In the genomic region with DNA sequence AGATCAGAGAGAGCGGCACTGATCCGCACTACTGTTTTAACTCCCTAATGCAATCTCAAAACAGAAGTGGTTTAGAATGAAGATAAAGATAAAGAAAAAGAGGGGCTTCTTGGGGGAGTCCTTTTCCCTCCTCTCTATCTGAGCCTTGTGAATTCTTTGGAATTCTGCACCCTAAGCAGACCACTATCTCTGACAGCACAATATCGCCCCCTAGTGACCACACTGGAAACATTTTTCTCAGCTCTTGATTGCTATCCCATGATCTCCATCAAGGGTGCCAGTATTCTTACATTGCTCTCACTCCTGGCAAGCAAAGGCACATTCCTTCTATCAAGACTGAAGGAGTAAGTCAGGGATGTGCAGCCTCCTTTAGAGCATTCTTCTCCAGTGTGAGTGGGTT, we compare ENCODE assay signal across 9 mouse cellular contexts.
DNase-seq lines count a peak whose midpoint lies in the region; ATAC-seq and TF ChIP-seq lines count a peak whose summit lies in the region.
"Had no signal": no experiment of that assay in that cellular context is flagged by ENCODE, and none has a peak within 500 bp of the region (broad histone marks: within the 10 kb centered on the region; RNA-seq: fewer than 3 reads in every experiment).

No protein-coding gene starts in this region.

- H3K9ac ChIP-seq in lung, embryonic 14.5 days = no peak overlapping the region
- H3K9ac ChIP-seq in embryonic facial prominence, embryonic 11.5 days (replicated peaks; ENCODE audit: low read length) = no peak overlapping the region
- H3K9ac ChIP-seq in stomach, postnatal 0 days (ENCODE audit: low read length) = no peak overlapping the region
- H3K9ac ChIP-seq: limb, embryonic 13.5 days had no signal

- no peaks in the 10 kb centered on the region for H3K36me3 ChIP-seq in lung, embryonic 14.5 days (ENCODE audit: insufficient read depth)
- no peaks in the 10 kb centered on the region for H3K36me3 ChIP-seq in embryonic facial prominence, embryonic 11.5 days (replicated peaks; ENCODE audit: control insufficient read depth, insufficient read depth, low read depth, low read length)
- no peaks in the 10 kb centered on the region for H3K36me3 ChIP-seq in stomach, postnatal 0 days (ENCODE audit: control insufficient read depth, insufficient read depth, low read length)
- H3K36me3 ChIP-seq: limb, embryonic 13.5 days had no signal

- peak; percentile 76 for TF ChIP-seq CTCF in lung, embryonic 14.5 days (IDR thresholded peaks at IDR 0.05; ENCODE audit: low read depth)
- TF ChIP-seq CTCF in lung, adult 2 months (IDR thresholded peaks at IDR 0.05; ENCODE audit: insufficient read depth, low read length) = no peak
- peak; percentile 80 for TF ChIP-seq CTCF in stomach, postnatal 0 days (IDR thresholded peaks at IDR 0.05; ENCODE audit: low read depth)

- TF ChIP-seq EP300 in stomach, postnatal 0 days (optimal IDR thresholded peaks at IDR 0.05) = no peak

- H3K9me3 ChIP-seq in lung, embryonic 14.5 days (ENCODE audit: low read depth, low read length) = no peaks in the 10 kb centered on the region
- no peaks in the 10 kb centered on the region for H3K9me3 ChIP-seq in embryonic facial prominence, embryonic 11.5 days (replicated peaks; ENCODE audit: control insufficient read depth, low read length)
- H3K9me3 ChIP-seq in stomach, postnatal 0 days (ENCODE audit: control insufficient read depth, low read length) = no peaks in the 10 kb centered on the region
- H3K9me3 ChIP-seq: limb, embryonic 13.5 days had no signal

- no peak for TF ChIP-seq POLR2A in lung, adult 2 months (IDR thresholded peaks at IDR 0.05; ENCODE audit: borderline replicate concordance, extremely low read depth, low read depth, low read length)

- peak; percentile 79 for DNase-seq in lung, embryonic 14.5 days
- DNase-seq in lung, adult 2 months = no peak
- DNase-seq in adrenal gland, postnatal 36 days = peak; percentile 43 to 51
- DNase-seq in embryonic facial prominence, embryonic 11.5 days (ENCODE audit: low spot score) = peak; percentile 78
- peak; percentile 8 to 51 for DNase-seq in kidney, postnatal 36 days
- DNase-seq in lung, postnatal 25 days (ENCODE audit: low spot score) = peak; percentile 22
- peak; percentile 25 for DNase-seq in stomach, postnatal 0 days (ENCODE audit: low spot score)
- no peak for DNase-seq in spleen, adult 18-20 months

- H3K4me2 ChIP-seq in lung, embryonic 14.5 days = no peak overlapping the region
- H3K4me2 ChIP-seq in embryonic facial prominence, embryonic 11.5 days (ENCODE audit: low read depth, low read length) = no peak overlapping the region
- no peak overlapping the region for H3K4me2 ChIP-seq in stomach, postnatal 0 days (replicated peaks; ENCODE audit: low read depth)
- H3K4me2 ChIP-seq: limb, embryonic 13.5 days had no signal

- no peak overlapping the region for H3K4me3 ChIP-seq in lung, embryonic 14.5 days (ENCODE audit: low read depth, low read length)
- no peak overlapping the region for H3K4me3 ChIP-seq in lung, adult 2 months (replicated peaks; ENCODE audit: extremely low read depth, low read depth, low read length)
- no peak overlapping the region for H3K4me3 ChIP-seq in embryonic facial prominence, embryonic 11.5 days (ENCODE audit: low read depth, low read length)
- no peak overlapping the region for H3K4me3 ChIP-seq in stomach, postnatal 0 days (ENCODE audit: low read depth, low read length)
- H3K4me3 ChIP-seq: limb, embryonic 13.5 days had no signal

- no peak for ATAC-seq in lung, embryonic 14.5 days (ENCODE audit: insufficient read depth)
- ATAC-seq in embryonic facial prominence, embryonic 11.5 days (replicated peaks; ENCODE audit: insufficient number of reproducible peaks, low FRiP score, low TSS enrichment, low read depth) = no peak
- no peak for ATAC-seq in stomach, postnatal 0 days (ENCODE audit: low FRiP score, low TSS enrichment)

- no peaks in the 10 kb centered on the region for H3K27me3 ChIP-seq in lung, embryonic 14.5 days (ENCODE audit: insufficient read depth, low read length)
- H3K27me3 ChIP-seq in embryonic facial prominence, embryonic 11.5 days (ENCODE audit: control insufficient read depth, insufficient read depth, low read length) = no peaks in the 10 kb centered on the region; the same call in 1 of the 2 replicates
- no peaks in the 10 kb centered on the region for H3K27me3 ChIP-seq in stomach, postnatal 0 days (ENCODE audit: control insufficient read depth, insufficient read depth, low read length)

- H3K4me1 ChIP-seq in lung, embryonic 14.5 days (ENCODE audit: insufficient read depth) = no peaks in the 10 kb centered on the region
- H3K4me1 ChIP-seq in lung, adult 2 months (ENCODE audit: control insufficient read depth, insufficient read depth, low read length) = no peaks in the 10 kb centered on the region
- no peaks in the 10 kb centered on the region for H3K4me1 ChIP-seq in embryonic facial prominence, embryonic 11.5 days (ENCODE audit: control insufficient read depth, insufficient read depth, low read length)
- no peaks in the 10 kb centered on the region for H3K4me1 ChIP-seq in stomach, postnatal 0 days (replicated peaks; ENCODE audit: control insufficient read depth, insufficient read depth)
- H3K4me1 ChIP-seq: limb, embryonic 13.5 days had no signal

- WGBS in lung, embryonic 14.5 days = 44% methylated on average over 3 of the region's 3 CpGs
- 45% methylated on average over 3 of the region's 3 CpGs for WGBS in lung, adult 2 months
- WGBS in embryonic facial prominence, embryonic 11.5 days = 49% methylated on average over 3 of the region's 3 CpGs
- WGBS in stomach, postnatal 0 days = 43% methylated on average over 3 of the region's 3 CpGs

- no peak overlapping the region for H3K27ac ChIP-seq in lung, embryonic 14.5 days (ENCODE audit: low read depth)
- H3K27ac ChIP-seq in embryonic facial prominence, embryonic 11.5 days (replicated peaks; ENCODE audit: low read depth, low read length) = no peak overlapping the region
- no peak overlapping the region for H3K27ac ChIP-seq in stomach, postnatal 0 days (replicated peaks)
- H3K27ac ChIP-seq: limb, embryonic 13.5 days had no signal

Comparison
In these comparisons a context has a peak if more than half of its experiments do, and no peak if none do; other contexts are left out.
1. DNase-seq: peak in lung, embryonic 14.5 days (single experiment), adrenal gland, postnatal 36 days (2 of 2), embryonic facial prominence, embryonic 11.5 days (single experiment), kidney, postnatal 36 days (2 of 2), lung, postnatal 25 days (single experiment) and stomach, postnatal 0 days (single experiment); none in lung, adult 2 months (single experiment) and spleen, adult 18-20 months (0 of 2).